Mouse (Mus musculus): ENCODE data around the gene Zfp148. TPM values are rescaled to one million over a fixed set of nuclear protein-coding genes. Genes with fewer than 3 reads are reported as not detected.

Zfp148 gene
- polyA plus RNA-seq (2015; fragmentation: Nextera tagmentation; extraction: Ambion mirVana), result 19.6 and 22.6 TPM in 2 replicates

GRCm38 (mm10) chr16:33379944-33380881 is at the start of gene Zfp148:
Gene Zfp148 (plus strand): TSS chr16:33380836.

GRCm38 (mm10) chr16:33516807-33517565 is 136.3 kb downstream of the Zfp148 start, which contains the start of gene Slc12a8:
Gene Slc12a8 (plus strand): TSS chr16:33517328.

Other genes starting within 250 kb of the Zfp148 start
- 10.7 and 11.2 TPM in 2 replicates for gene Osbpl11, start 195.8 kb upstream of the Zfp148 start, polyA plus RNA-seq (2015; fragmentation: Nextera tagmentation; extraction: Ambion mirVana)
- gene Snx4, start 129.4 kb upstream of the Zfp148 start, polyA plus RNA-seq (2015; fragmentation: Nextera tagmentation; extraction: Ambion mirVana), result 56.7 and 59.9 TPM in 2 replicates
- 0.18 and 0.21 TPM in 2 replicates for gene Slc12a8, start 136.5 kb downstream of the Zfp148 start, polyA plus RNA-seq (2015; fragmentation: Nextera tagmentation; extraction: Ambion mirVana)